Mouse (Mus musculus): ENCODE measurements around the gene Ush1g.

Ush1g gene

GRCm38 (mm10) chr11:115270148-115270861 is 51.5 kb downstream of the Ush1g start:
- peak; percentile 76 for DNase-seq (ENCODE audit: low spot score)

DNA sequence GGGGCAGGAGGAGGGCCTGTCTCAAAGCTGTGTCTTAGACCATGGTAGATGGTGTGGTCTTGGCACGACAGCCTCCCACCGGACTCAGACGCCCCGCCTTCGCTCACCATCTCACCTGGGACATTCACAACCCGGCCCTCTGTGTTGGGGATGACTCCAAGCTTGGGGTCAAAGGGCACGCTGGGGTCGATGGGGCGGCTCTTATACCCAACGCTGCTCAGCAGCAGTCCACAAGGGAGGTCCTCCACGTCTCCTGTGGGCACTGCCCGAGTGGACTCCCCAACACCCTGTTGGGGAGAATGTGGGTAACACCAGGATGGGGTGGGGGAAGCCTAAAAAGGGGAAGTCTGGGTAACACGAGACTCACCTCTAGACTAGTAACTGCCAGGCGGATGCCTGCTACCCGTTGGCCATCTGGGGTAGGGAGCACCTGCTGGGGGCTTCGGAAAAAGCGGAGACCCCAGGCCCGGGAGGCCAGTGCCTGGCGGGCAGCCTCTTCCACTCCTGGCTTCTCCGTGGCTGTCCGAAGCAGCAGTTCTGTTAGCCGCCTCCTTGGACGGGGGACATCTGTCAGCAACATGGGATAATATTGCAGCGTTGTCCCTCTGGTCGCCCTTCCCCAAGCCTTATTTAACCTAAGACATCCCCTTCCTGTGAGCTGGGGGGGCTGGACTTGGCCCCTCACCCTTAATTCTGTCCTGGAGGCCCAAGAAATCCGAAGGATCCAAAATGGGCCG is 52.3 kb downstream of the Ush1g start:
- no peak for DNase-seq (ENCODE audit: low spot score)

DNA sequence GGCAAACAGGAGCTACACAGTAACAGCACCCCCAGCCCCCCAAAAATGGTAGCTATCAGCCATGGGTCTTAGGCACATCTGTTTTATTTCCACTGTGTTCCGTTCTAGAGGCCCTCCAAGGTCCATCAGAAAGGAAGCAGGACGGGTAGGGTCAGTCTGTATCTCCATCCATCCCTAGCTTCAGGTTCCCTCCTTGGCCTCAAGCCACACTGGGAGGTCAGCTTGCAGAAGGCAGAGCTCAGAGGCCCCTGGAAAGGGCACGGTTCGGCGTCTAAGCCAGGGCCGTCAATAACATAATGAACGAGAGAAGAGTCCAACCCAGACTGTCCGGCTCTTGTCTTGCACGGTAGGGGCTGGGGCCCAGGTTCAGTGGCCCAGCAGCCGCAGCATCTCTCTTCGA is 53.9 kb downstream of the Ush1g start:
- no peak for DNase-seq (ENCODE audit: low spot score)

DNA sequence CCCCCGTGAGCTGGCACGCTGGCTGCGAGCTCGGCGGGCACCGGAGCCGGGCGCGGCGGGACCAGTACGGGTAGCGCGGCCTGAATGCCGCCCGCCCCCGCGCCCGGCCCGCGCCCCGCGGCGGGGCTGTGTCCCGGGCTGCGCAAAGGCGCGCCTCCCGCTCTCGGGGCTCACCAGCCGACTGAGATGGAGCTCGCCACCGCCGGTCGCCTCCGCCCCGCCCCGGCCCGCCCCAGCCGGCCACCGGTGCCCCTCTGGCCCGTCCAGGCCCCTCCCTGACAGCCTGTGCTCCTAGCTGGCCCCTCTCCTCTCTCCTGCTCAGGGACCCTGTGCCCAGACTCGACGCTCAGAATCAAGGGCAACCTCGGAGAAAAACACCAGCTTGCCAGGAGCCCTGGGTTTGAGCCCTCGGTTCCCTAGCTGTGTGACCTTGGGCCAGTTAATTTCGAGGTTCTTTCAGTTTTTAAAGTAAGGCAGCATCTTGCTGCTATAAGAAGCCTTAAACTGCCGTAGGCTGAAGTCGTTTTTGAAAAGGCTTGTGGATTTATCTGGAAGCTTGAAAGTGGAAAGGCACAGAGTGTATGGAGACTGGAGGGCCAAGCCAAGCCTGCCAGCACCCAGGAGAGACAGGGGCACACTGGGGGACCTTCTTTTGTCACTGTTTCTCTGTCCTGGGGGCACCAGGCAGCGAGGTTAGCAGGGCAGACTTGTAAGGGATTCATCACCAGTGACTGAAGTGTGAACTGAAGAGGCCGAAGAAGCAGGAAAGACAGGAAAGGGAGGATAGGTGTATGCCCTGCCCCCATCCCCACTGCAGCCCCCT is 54.6 kb downstream of the Ush1g start, which contains the start of gene Grin2c:
TSS of gene Grin2c (minus strand) at position 183 of the 823 bp plus-strand sequence.
- DNase-seq (ENCODE audit: low spot score), result no peak

DNA sequence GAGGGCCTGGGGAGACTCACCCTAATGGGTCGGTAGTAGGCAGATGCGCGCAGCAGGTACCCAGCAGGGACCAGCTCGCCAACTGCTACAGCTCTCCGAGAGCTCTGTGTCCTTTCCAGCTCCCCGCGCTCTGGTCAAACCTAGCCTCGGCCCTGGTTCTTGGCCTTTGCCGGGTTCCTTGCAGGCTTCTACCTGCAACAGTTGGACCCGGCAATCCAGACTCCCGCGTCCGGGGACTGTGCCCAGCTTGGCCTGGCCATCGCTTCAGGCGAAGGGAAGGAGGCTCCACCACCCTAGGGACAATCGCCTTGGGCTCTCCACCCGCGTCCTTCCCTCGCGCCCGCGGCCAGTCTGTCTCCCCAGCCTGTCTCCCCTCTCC is 55.5 kb downstream of the Ush1g start:
- no peak for DNase-seq (ENCODE audit: low spot score)

- no peak for DNase-seq (ENCODE audit: low spot score)
Measured at GRCm38 (mm10) chr11:115265771-115266399, 56.0 kb downstream of the Ush1g start.
